Mouse (Mus musculus): ENCODE data around the gene Olfr1509.

Gene Olfr1509

DNA sequence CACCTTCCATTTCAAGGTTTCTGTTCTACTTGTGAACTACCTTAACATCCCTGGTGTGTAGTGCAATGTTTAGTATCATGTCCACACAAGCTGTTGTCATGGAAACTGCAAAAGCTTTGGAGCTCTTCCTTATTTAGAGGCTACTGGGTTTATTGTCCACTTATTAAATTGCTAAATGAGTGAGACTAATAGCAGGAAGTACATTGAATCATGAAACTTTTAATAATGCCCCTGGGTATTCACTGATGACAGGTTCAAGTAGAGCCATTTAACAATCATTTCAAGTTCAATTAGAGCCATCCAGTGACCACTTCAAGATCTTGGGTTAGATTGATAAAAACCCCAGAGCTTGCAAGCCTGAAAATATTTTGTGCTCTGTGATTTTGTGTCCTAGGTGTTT lies at the start of gene Olfr1509:
Gene Olfr1509 (plus strand): TSS at position 301 of the 400 bp plus-strand sequence.
- DNase-seq (ENCODE audit: low read depth): no peak

DNA sequence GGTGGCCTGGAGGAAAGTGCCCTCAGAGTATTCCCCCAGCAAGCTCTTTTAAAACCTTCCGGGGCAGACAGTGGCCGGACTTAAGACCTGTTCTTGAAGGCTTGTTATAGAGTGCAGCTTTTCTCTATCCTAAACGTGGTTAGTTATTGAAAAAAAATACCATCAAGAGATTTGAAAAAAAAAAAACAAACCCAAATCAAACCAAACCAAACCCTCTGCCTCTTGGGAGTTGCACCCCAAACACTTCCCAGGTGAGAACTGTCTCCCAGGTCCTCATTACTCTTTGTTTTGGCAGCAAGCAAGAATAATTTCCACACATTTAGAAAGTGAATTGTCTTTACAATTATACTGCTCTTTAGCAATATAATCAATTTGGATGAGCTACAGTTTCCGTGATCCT lies 45.5 kb upstream of the Olfr1509 start, which contains the start of gene Olfr1511:
Gene Olfr1511 (minus strand): TSS at position 101 of the 400 bp plus-strand sequence.
- DNase-seq (ENCODE audit: low read depth): no peak

DNA sequence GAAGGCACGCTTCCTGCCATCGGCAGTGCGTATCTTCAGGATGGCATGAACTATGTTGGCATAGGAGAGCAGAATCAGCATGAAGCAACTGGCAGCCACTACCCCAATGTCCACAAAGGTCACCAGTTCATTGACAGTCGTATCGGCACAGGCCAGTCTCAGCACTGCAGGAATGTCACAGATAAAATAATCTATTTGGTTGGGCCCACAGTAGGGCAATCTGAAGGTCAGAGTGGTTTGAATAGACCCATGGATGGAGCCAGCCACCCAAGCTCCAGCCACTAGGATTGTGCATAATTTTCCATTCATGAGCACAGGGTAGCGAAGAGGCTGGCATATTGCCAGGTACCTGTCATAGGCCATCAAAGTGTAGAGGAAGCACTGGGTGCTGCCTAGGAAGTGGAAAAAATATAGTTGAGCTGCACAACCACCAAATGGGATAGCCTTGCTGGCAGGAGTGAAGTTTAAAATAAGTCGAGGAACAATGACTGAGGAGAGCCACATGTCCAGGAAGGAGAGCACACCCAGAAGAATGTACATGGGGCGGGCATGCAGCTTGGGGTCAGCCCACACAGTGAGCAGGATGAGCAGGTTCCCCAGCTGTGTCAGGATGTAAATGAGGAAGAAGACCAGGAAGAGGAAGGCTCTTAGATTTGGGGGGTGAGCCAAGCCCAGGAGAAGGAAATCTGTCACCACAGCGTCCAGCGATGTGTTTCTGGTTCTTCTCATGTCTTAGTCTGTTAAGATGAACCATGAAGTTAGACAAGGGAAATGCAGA lies 32.5 kb upstream of the Olfr1509 start:
- DNase-seq (ENCODE audit: low read depth): peak; percentile 22

DNA sequence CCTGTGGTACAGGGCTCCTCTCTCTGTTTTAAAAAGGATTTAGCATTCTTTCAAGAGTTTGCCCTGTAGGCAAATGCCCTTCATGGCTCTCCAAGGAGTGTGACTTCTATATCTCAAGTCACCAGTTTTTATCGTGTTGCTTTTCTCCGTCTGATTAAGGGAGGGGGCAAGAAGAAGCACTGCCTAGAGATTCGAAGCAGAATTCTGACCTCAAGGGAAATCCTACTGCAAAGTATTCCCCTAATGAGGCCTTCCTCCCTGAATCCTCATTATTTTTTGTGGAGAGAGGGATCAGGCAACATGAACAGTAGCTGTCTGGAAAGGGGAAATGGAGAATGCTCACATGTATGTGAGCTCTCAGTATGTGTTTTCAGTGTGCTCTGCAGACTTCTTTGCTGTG lies 28.5 kb upstream of the Olfr1509 start, which contains the start of gene Olfr1510:
Gene Olfr1510 (minus strand): TSS at position 101 of the 400 bp plus-strand sequence.
- no peak for DNase-seq (ENCODE audit: low read depth)

DNA sequence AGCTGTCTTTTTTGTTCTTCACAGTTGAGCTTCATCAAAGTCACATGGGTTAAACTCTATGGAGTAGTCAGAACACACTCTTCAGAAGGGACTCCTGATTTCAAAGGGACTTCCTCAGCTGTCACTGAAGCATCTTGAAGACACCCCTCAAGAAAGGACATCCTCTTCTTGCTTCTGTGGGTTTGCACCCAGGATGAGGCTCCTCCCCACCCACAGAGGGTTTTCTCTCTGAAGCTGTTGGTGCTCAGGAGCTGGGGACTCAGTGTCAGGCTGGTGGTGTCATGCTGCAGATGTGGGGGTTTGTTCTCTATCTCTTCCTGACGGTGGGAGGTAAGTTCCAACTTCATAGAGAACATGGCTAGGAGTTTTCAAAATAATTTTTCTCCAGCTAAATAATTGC lies 15.1 kb upstream of the Olfr1509 start:
- DNase-seq (ENCODE audit: low read depth): peak; percentile 75

DNA sequence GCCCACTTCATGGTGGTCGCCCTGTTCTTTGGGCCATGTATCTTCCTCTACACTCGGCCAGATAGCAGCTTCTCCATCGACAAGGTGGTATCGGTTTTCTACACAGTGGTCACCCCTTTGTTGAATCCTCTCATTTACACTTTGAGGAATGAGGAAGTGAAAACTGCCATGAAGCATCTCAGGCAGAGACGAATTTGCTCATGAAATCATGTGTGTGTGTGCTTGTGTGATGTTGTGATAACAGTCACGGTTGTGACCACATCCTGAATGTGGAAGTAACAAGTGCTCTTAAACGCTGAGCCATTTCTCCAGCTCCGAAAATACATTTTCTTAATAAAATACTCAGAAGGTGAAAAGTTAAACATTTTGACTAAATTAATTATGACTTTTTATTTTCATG lies 8.3 kb downstream of the Olfr1509 start:
- DNase-seq (ENCODE audit: low read depth): peak; percentile 60

DNA sequence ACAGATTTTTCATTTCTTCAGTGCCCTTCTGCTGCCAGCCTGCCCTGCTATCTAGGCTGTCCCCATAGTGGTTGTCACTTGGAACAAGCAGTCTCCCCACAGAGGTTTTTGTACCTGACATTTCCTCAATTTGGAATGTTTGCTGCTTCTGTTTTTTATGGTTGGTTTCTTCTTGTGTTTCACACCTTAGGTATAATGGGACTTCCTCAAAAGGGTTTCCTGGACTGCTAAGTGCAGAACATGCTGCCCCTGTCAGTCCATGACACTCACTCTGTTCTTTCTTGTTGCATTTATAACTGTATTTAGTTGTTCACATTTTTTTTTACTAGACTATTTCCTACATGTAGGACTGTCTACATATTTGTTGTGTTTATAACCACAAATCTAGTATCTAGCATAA lies 19.1 kb downstream of the Olfr1509 start:
- DNase-seq (ENCODE audit: low read depth): no peak

DNA sequence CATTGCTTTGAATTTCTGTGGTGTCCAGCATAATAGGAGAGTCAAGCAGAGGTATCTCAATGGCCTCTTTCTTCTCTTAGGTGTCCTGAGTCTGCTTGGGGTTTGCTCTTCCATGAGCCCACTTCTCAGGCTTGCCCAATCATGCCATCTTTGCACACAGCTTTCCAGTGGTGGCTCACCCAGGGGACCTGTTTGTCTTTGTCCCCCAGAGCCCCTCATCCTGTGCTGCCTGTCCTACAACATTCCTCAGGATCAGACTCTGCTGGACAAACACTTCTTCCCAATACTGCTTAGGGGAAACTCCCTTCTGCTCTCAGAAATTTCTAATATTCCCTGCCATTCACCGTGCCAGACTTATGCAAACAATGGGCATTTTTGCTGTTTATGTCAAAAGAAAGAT lies 22.9 kb downstream of the Olfr1509 start:
- no peak for DNase-seq (ENCODE audit: low read depth)

DNA sequence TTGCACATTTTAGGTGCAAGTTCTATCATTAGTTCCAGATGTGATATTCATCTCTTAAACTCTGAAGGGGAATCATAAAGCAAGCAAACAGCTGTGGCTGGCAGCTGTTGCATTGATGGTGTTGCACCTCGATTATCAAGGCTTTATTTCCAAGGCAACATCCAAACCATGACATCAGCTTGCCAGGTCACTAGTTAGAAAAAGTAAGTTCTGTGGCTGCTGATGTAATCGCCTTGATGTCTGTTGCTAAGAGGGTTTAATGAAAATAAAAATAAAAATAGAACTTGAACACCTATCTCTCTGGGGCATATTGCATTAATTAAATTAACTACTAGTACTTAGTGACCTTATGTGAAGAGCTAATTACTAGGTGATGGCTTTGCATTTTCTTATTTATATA lies 24.6 kb downstream of the Olfr1509 start, which contains the start of gene Olfr1508:
Gene Olfr1508 (minus strand): TSS at position 101 of the 400 bp plus-strand sequence.
- no peak for DNase-seq (ENCODE audit: low read depth)

DNA sequence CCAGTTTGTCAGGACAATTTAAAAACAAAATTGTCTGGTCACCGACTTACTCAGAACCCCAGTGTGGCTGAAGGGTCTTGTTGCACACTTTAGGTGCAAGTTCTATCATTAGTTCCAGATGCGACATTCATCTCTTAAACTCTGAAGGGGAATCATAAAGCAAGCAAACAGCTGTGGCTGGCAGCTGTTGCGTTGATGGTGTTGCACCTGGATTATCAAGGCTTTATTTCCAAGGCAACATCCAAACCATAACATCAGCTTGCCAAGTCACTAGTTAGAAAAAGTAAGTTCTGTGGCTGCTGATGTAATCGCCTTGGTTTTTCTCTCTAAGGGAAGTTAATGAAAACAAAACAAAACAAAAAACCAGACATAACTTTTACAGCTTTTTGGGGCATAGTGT lies 52.7 kb downstream of the Olfr1509 start, which contains the start of gene Olfr1507:
Gene Olfr1507 (minus strand): TSS at position 234 of the 400 bp plus-strand sequence.
- DNase-seq (ENCODE audit: low read depth): no peak

Data from naive thymus-derived CD4-positive, alpha-beta T cell, adult 2 months (primary cell).